Mouse (Mus musculus) forebrain, embryonic 13.5 days (tissue): Measurements from ENCODE around the gene Rprd2. TPM values are rescaled to one million over a fixed set of nuclear protein-coding genes. Genes with fewer than 3 reads are reported as not detected.

Source experiments
- ATAC-seq: fragments of 200-750 bp; cut with Nextera tagmentation; 2 replicates; pipeline ENCODE4 v1.8.0; 2017
- H3K27ac ChIP-seq: fragments of 300-500 bp; sonication (generic); 2 replicates; pipeline ENCODE4 v1.5.1; 2015; ENCODE audit warnings: inconsistent platforms, mild to moderate bottlenecking, moderate library complexity
- H3K27me3 ChIP-seq: fragments of 300-500 bp; sonication (generic); 2 replicates; pipeline ENCODE4 v1.6.1; 2015; ENCODE audit warnings: mild to moderate bottlenecking, inconsistent platforms
- H3K36me3 ChIP-seq: fragments of 300-500 bp; sonication (generic); 2 replicates; pipeline ENCODE4 v1.6.1; 2015; ENCODE audit warnings: mild to moderate bottlenecking, inconsistent platforms; ENCODE audit not compliant: poor library complexity, severe bottlenecking
- H3K4me1 ChIP-seq: fragments of 300-500 bp; sonication (generic); 2 replicates; pipeline ENCODE4 v1.6.1; 2015; ENCODE audit warnings: inconsistent platforms
- H3K4me2 ChIP-seq: fragments of 300-500 bp; sonication (generic); 2 replicates; pipeline ENCODE4 v1.6.1; 2015; ENCODE audit warnings: inconsistent platforms, mild to moderate bottlenecking, moderate library complexity
- H3K4me3 ChIP-seq: fragments of 300-500 bp; sonication (generic); 2 replicates; pipeline ENCODE4 v1.5.1; 2015; ENCODE audit warnings: mild to moderate bottlenecking, inconsistent platforms
- H3K9ac ChIP-seq: fragments of 300-500 bp; sonication (generic); 2 replicates; pipeline ENCODE4 v1.6.1; 2015; ENCODE audit warnings: mild to moderate bottlenecking, inconsistent platforms
- H3K9me3 ChIP-seq: fragments of 300-500 bp; sonication (generic); replicated peaks from 2 replicates; pipeline ENCODE4 v1.6.1; 2016; ENCODE audit warnings: inconsistent platforms
- WGBS: fragments of 180-500 bp; shearing (Covaris S2); methylation state at CpG from one replicate; pipeline ENCODE4 v1.1.7; 2015; 5-methylcytosine and 5-hydroxymethylcytosine counted together
- polyA plus RNA-seq: library from polyadenylated mRNA; unstranded; fragments of >200 nt; fragmentation: Nextera tagmentation; extraction: Ambion mirVana; gene quantifications from 2 replicates; pipeline ENCODE4 v1.2.1, GENCODE M21; 2015

Rprd2 gene
- polyA plus RNA-seq, 1 experiment from 2014 or later: 22.7 TPM

DNA sequence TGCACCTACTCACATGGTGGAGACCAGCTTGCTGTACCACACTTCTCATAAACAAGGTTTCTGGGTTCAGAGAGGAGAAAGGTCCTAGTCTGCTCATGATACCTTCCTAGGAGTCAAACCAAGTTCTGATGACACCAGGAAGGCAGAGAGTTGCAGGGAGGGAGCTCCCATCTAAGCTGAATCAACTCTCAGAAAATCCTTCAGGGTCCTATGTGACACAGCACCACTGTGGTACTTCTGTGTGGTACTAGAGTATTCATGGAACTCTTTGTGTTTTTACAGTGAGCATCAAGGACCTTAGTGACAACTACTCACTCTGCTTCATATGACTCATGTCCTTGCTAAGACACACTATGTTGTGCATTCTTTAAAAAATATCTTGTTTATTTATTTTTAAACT lies 58.0 kb downstream of the Rprd2 start:
- ATAC-seq: no peak
- Histone ChIP-seq H3K27ac (no peak overlapping the region), H3K4me3 (no peak overlapping the region), H3K4me2 (no peak overlapping the region), H3K27me3 (no peaks in the 10 kb centered on the region), H3K9me3 (no peaks in the 10 kb centered on the region), H3K36me3 (peaks cover 25% of the 10 kb centered on the region), H3K9ac (no peak overlapping the region), H3K4me1 (no peaks in the 10 kb centered on the region)

DNA sequence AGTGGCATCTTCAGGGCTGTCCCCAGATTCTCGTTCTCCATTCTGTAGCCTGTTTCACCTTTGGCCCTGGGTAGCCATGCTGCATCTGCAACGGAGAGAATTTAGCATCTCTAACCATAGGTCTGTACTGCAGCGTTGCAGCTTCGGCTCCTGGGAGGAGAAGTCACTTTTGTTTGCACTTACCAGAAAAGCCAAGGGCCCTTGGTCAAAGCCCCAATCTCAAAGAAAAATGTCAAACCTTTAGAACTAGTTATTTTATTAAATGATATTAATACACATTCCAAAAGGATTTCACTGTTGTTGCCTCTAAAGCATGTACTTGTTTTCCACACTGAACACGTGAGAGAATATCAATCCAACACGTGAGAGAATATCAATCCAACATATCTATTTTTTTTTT lies 58.6 kb downstream of the Rprd2 start, which contains the start of gene Tars2:
Gene Tars2, minus strand, starts transcription at position 101 of the 400 bp plus-strand sequence.
- Histone ChIP-seq H3K9ac (no peak within 1 kb of the TSS), H3K9me3 (no peaks in the 10 kb centered on the region), H3K4me3 (no peak within 1 kb of the TSS), H3K27ac (no peak within 1 kb of the TSS), H3K36me3 (peaks cover 20% of the 10 kb centered on the region), H3K27me3 (no peaks in the 10 kb centered on the region), H3K4me2 (no peak within 1 kb of the TSS), H3K4me1 (no peaks in the 10 kb centered on the region)
- ATAC-seq: no peak
- WGBS: 88% methylated on average over 6 of the region's 6 CpGs

DNA sequence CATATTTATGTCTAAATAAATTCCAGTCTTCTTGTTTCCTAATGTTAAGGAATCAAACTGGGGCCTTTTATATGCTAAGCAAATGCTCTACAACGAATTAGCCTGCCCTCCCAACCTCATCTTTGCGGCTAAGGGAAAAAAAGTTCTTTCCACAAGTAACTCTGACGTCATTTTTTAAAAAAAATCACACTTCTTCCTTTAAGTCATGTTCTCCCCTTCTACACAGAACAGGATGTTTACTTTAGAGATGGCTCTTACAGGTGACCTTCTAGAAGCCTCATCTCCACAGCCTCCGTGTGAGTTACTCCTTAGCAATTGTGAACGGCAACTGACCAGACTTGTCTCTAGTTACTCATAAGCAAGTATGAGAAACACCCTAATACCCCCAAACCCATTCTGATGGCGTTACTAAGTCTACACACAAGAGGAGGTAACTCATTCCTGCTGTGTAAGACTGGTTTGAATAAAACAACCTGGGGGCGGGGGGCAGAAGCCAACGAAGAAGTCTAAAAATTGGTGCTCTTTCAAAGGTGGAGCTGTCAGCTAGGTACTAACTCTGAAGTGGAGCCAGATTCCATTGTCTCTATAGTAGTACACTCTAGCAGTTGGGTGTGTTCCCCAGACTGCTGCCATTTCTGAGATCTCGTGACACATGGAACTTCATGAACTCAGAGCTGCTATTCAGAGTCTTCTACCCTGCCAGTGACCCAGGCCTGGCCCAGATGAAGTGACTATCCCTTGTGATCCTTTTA lies 60.0 kb downstream of the Rprd2 start:
- no peak overlapping the region for H3K4me3 ChIP-seq
- no peaks in the 10 kb centered on the region for H3K27me3 ChIP-seq
- no peak overlapping the region for H3K4me2 ChIP-seq
- no peak for ATAC-seq
- 54% methylated on average over 9 of the region's 9 CpGs for WGBS
- H3K27ac ChIP-seq: no peak overlapping the region
- H3K9ac ChIP-seq: no peak overlapping the region
- H3K9me3 ChIP-seq: no peaks in the 10 kb centered on the region
- H3K36me3 ChIP-seq: peaks cover 5% of the 10 kb centered on the region
- peaks cover 8% of the 10 kb centered on the region for H3K4me1 ChIP-seq

DNA sequence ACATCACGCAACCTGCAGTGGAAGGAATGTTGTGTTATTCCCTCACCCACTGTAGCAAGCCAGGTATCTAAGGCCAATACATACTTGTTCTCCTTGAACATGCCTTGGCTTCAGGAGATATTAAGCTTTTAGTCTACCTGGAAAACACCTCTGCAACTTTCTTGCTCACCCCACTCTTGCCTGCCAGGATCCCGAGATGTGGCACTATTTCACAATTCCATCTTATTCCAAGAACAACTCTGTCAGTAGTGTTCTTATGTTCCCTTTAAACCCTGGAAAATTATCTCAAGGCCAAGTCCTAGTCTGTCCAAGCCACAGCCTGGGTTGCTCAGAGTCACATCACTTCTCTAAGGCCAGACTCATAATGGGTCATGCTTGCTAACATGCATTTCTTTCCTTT lies 61.9 kb downstream of the Rprd2 start:
- H3K4me1 ChIP-seq: peaks cover 9% of the 10 kb centered on the region
- no peak overlapping the region for H3K27ac ChIP-seq
- H3K9me3 ChIP-seq: no peaks in the 10 kb centered on the region
- no peak overlapping the region for H3K4me3 ChIP-seq
- peaks cover 9% of the 10 kb centered on the region for H3K36me3 ChIP-seq
- H3K27me3 ChIP-seq: no peaks in the 10 kb centered on the region
- H3K4me2 ChIP-seq: no peak overlapping the region
- 92% methylated on average over 2 of the region's 2 CpGs for WGBS
- H3K9ac ChIP-seq: no peak overlapping the region
- no peak for ATAC-seq

DNA sequence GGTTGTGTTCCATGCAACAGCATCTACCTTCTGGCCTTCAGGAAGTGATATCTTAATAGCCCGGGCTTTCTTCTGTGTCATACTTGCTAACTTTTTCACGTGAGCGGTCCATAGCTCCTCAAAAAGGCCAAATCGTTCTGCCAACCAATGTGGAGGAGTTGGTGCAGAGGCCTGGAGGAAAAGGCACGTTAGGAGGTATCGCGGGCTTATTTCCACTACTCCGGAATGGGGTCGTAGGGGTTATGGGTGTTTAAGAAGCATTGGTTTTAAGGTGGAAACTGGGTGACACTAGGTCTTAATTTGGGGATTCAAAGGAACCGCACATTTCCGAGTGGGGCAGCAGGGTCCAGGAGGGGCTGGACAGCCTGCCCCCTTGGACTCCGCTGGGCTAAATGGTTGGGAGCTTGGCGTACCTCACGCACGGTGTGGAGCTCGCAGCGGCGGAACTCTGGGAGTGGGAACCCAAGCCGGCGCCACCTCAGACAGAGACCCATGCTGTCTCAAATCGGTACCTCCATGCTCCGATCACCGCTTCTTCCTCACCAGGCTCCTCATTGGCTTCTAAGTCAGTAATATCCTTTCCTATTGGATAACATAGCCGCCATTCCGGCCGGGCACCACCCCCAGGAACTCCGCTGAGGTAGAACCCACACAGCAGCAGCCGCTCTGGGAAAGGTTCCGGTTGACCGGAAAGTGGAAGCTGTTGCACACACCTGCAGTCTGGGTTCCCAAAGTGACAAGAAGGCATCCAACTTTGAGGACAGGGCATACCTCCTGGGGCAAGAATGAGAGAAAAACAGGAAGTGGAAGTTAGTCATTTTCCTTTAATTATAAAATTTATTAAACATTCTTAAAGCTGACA lies 64.1 kb downstream of the Rprd2 start:
- H3K27me3 ChIP-seq: no peaks in the 10 kb centered on the region
- H3K9ac ChIP-seq: peak overlapping the region; percentile 84
- peaks cover 30% of the 10 kb centered on the region for H3K36me3 ChIP-seq
- no peaks in the 10 kb centered on the region for H3K9me3 ChIP-seq
- H3K4me1 ChIP-seq: peaks cover 9% of the 10 kb centered on the region
- under 1% methylated on average over 30 of the region's 30 CpGs for WGBS
- H3K27ac ChIP-seq: peak overlapping the region; percentile 62
- H3K4me3 ChIP-seq: peak overlapping the region; percentile 83
- peak overlapping the region; percentile 80 for H3K4me2 ChIP-seq
- peak; percentile 100 for ATAC-seq

DNA sequence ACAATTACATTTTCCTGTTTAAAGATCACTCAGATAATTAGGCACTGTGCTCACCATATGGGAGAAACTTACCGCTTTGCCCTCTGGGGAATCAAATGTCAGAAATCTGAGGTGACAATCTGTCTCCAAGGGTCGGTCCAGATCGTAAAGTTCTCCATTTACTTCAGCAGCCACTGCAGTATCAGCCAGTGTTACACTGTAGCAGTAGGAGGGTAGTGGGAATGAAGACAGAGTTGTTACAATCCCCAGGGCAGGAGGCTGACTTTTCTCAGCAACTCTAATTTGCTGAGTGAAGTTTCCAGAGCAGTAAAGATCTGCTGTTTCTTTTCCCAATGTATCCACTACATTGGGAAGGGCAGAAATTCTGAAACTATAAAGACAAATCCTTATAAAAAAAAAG lies 65.7 kb downstream of the Rprd2 start:
- ATAC-seq: no peak
- H3K27me3 ChIP-seq: no peaks in the 10 kb centered on the region
- no peaks in the 10 kb centered on the region for H3K9me3 ChIP-seq
- H3K9ac ChIP-seq: no peak overlapping the region
- H3K27ac ChIP-seq: no peak overlapping the region
- no peak overlapping the region for H3K4me3 ChIP-seq
- peaks cover 45% of the 10 kb centered on the region for H3K36me3 ChIP-seq
- H3K4me2 ChIP-seq: no peak overlapping the region
- H3K4me1 ChIP-seq: peaks cover 9% of the 10 kb centered on the region
- 90% methylated on average over 3 of the region's 3 CpGs for WGBS

DNA sequence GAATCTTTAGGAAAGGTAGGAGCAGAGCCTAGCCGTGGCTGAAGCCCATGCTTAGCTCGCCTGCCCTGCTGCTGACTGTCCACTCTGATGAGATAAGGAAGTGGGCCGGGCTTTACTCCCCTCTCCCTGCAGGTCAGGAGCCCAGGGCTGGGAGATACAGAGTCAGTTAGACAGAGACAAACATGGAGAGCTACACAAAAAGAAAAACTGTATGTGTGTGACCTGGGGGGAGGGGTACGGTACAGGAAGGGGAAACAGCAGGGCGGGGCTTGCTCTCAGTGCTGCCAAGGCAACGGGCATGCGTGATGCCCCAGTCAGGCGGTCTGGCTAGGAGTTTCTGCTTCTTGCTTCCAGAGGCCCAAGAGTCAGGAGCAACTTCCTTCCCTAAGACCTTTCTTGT lies 78.3 kb downstream of the Rprd2 start:
- WGBS: 85% methylated on average over 8 of the region's 8 CpGs
- Histone ChIP-seq H3K4me1 (no peaks in the 10 kb centered on the region), H3K9ac (no peak overlapping the region), H3K36me3 (peaks cover 91% of the 10 kb centered on the region), H3K9me3 (no peaks in the 10 kb centered on the region), H3K27me3 (no peaks in the 10 kb centered on the region), H3K27ac (no peak overlapping the region), H3K4me2 (no peak overlapping the region), H3K4me3 (no peak overlapping the region)
- ATAC-seq: no peak

DNA sequence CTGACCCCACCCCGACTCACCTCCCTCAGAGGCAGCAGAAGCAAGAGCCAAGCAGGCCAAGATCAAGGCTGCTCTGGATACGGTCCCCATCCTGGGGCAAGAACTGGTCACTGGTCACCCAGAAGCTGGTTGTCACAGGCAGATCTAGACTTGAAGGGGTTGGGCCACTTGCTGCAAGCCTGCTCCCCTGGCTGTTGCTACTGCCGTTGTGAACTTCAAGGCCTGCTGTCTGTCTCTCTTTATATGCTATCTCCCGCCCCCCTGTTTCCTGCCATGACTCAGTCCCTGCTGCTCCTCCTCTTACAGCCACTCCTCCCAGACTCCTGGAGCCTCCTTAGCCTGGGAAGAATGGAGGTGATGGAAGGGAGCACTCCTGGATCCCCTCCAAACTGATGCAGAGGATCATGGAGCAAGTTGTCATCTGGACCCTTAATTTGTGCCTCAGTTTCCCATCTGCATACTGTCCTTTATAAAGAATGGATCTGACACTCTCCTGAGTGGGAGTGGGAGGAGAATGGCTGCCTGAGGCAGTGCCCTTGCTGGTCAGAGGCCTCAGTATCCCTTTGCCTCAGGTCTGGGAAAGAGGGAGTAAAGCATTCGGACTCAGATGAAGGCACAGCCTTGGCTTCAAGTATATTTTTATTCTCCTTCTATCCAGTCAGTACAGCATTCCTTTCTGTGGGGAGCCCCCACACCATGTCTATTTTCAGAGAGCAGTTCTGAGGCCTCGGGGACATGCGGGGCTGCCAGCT lies 79.1 kb downstream of the Rprd2 start, which contains the start of gene Ecm1:
Gene Ecm1, minus strand, starts transcription at position 217 of the 752 bp plus-strand sequence.
- Histone ChIP-seq H3K27ac (no peak within 1 kb of the TSS), H3K4me2 (no peak within 1 kb of the TSS), H3K36me3 (peaks cover 91% of the 10 kb centered on the region), H3K4me3 (no peak within 1 kb of the TSS), H3K4me1 (no peaks in the 10 kb centered on the region), H3K9ac (no peak within 1 kb of the TSS), H3K9me3 (no peaks in the 10 kb centered on the region), H3K27me3 (no peaks in the 10 kb centered on the region)
- WGBS: 81% methylated on average over 7 of the region's 7 CpGs
- no peak for ATAC-seq

DNA sequence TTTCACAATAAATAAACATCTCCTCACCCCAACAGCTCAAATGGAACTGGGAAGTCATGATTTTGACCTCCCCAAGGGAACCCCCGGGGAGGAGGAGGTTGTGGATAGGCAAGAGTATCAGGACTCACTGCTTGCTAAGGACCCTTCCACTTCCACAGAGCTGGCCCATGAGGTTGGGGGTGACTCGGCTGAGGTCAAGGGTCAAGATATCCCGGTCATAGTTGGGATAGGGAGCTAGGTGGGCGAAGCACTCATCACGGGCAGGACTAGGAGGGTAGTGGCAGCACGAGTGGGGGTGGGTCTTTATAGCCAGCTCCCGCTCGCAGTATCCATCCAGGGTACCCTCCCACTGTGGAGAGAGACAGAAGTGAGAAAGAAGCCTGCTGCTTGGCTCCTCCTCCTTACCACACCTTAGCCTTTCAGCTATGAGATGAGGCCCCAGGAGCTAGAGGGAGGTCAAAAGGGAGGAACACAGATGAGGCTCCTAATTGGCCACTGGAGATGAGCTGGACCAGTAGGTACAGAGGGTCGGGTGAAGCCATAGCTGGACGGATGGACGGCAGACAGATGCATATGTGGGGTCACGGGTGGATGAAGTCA lies 83.5 kb downstream of the Rprd2 start:
- H3K4me1 ChIP-seq: no peaks in the 10 kb centered on the region
- no peak for ATAC-seq
- no peak overlapping the region for H3K9ac ChIP-seq
- WGBS: 92% methylated on average over 12 of the region's 12 CpGs
- no peak overlapping the region for H3K4me3 ChIP-seq
- no peaks in the 10 kb centered on the region for H3K27me3 ChIP-seq
- H3K9me3 ChIP-seq: no peaks in the 10 kb centered on the region
- no peak overlapping the region for H3K27ac ChIP-seq
- H3K36me3 ChIP-seq: peaks cover 63% of the 10 kb centered on the region
- H3K4me2 ChIP-seq: no peak overlapping the region

DNA sequence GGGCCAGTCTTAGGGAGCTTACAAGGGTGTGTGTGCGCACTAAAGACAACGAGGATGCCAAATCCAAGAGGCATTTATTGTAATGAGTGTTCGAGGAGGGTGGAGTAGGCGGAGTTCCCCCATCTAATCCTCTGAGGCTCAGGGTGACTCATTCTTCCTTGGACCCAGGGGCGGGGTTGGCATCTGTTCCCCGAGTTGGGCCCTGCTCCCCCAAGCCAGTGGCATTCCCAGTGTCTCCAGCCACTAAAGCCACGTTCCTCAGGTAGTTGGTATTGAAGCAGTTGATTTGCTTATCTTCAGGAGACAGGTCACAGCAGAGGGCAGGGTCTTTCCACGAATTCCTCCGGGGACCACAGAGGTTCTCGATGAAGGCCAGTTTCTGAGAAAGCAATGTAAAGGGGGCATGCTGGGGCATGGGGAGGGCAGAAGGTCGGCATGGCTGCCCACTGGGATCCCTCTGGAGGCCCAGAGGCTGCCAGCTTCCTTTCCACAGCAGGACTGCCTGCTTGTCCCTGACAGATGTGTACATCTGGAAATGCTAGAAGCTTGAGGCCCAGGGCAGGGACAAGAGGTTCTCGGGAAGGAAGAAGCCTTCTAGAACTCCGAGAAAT lies 84.5 kb downstream of the Rprd2 start:
- H3K4me1 ChIP-seq: no peaks in the 10 kb centered on the region
- no peaks in the 10 kb centered on the region for H3K27me3 ChIP-seq
- peaks cover 53% of the 10 kb centered on the region for H3K36me3 ChIP-seq
- 81% methylated on average over 13 of the region's 13 CpGs for WGBS
- H3K4me2 ChIP-seq: no peak overlapping the region
- H3K27ac ChIP-seq: no peak overlapping the region; the same call in 1 of the 2 replicates
- no peak for ATAC-seq
- H3K4me3 ChIP-seq: no peak overlapping the region
- H3K9me3 ChIP-seq: no peaks in the 10 kb centered on the region
- no peak overlapping the region for H3K9ac ChIP-seq

DNA sequence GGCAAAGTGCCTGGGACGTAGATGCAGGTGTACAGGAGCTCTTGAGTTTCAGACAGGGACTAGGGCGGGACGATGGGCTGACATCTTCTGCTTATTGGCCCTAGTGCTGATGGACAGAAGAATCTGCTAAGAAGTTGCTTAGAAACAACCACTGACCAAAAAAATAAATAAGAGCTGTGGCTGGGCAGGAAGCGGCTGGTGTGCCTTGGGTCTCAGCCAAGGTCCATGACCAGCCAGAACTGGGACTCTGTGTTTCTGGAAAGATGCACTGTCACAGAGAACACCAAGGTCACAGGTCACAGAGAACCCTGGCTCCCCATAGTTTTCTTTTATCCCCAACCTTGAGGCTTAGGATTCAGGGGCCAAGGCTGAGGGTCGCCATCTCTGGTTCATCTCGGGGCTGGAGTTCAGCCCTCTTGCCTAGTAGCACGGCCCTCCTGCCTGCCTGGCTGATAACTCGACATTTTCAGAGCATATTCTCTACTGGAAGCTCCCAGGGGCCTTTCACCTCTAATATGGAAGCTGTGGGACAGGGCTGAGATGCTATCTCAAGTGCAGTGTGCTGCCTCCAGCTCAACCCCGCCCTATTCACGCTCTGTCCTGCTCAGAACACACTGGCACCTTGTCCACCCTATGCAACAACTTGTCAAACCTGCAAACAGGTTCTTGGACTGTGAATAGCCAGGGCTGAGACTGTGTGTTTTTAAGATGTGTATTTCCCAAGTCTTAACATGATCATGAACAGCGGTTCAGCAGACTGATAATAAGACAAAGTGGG lies 85.7 kb downstream of the Rprd2 start:
- no peak overlapping the region for H3K9ac ChIP-seq
- no peak overlapping the region for H3K4me2 ChIP-seq
- H3K9me3 ChIP-seq: no peaks in the 10 kb centered on the region
- no peak overlapping the region for H3K27ac ChIP-seq
- ATAC-seq: no peak
- H3K27me3 ChIP-seq: no peaks in the 10 kb centered on the region
- H3K4me3 ChIP-seq: no peak overlapping the region
- no peaks in the 10 kb centered on the region for H3K4me1 ChIP-seq
- H3K36me3 ChIP-seq: peaks cover 47% of the 10 kb centered on the region
- WGBS: 80% methylated on average over 11 of the region's 11 CpGs
